Mouse (Mus musculus) lung, adult 2 months (tissue): ENCODE results near the gene Tbc1d13.

ENCODE experiments used
- CTCF ChIP-seq: fragments of 200-500 bp; IDR thresholded peaks from 2 replicates; pipeline ENCODE4 v1.5.1; 2011; ENCODE audit warnings: mild to moderate bottlenecking, low read length, control low read depth; ENCODE audit not compliant: insufficient read depth
- POLR2A ChIP-seq: fragments of 200-500 bp; IDR thresholded peaks from 2 replicates; pipeline ENCODE4 v1.6.1; 2011; ENCODE audit warnings: low read depth, mild to moderate bottlenecking, control low read depth, low read length, borderline replicate concordance; ENCODE audit errors: extremely low read depth

DNA sequence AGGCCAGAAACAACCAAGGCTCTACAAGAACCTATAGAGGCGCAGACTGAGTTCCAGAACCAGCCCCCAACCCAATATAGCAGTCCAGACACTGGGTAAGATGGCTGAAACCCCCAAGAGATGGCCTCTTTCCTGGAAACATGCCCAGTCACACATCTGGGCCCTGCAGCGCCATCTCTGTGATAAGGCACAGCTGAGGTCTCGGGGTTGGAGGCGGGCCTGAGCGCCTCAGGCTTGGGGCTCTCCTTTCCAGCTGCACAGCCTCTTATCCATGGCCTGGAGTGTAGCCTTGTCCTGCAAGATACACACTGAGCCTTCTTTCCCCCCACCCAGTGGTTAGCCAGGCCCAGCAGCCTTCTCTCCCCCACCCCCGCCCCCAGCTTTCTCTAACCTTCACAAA is 51.7 kb downstream of the Tbc1d13 start:
- TF ChIP-seq CTCF (no peak), POLR2A (no peak)
